Mouse (Mus musculus) bone marrow macrophage, adult 2 months (primary cell): Measurements from ENCODE around the gene Fgf14. TPM values are rescaled to one million over a fixed set of nuclear protein-coding genes. Genes with fewer than 3 reads are reported as not detected.

Experiments used
- H3K27ac ChIP-seq: 2 replicates; pipeline ENCODE4 v1.5.1; 2012; ENCODE audit warnings: low read depth, low read length; ENCODE audit not compliant: insufficient read depth
- H3K4me1 ChIP-seq: 2 replicates; pipeline ENCODE4 v1.6.1; 2012; ENCODE audit warnings: low read length; ENCODE audit not compliant: control insufficient read depth, insufficient read depth
- H3K4me3 ChIP-seq: 2 replicates; pipeline ENCODE4 v1.5.1; 2012; ENCODE audit warnings: mild to moderate bottlenecking, low read length, moderate library complexity; ENCODE audit not compliant: insufficient read depth
- CTCF ChIP-seq: IDR thresholded peaks from 2 replicates; pipeline ENCODE4 v1.5.1; 2012; ENCODE audit warnings: low read depth, mild to moderate bottlenecking, low read length, moderate library complexity
- POLR2A ChIP-seq: IDR thresholded peaks from 2 replicates; pipeline ENCODE4 v1.6.1; 2012; ENCODE audit warnings: mild to moderate bottlenecking, low read depth, low read length, borderline replicate concordance
- polyA plus RNA-seq: library from polyadenylated mRNA; stranded (reverse); fragments of >200 nt; gene quantifications from 2 replicates; pipeline ENCODE4 v1.2.4, GENCODE M21; 2012; ENCODE audit not compliant: missing spikeins, insufficient read depth, insufficient read length

The Fgf14 gene
- polyA plus RNA-seq, result not detected in 2 replicates

DNA sequence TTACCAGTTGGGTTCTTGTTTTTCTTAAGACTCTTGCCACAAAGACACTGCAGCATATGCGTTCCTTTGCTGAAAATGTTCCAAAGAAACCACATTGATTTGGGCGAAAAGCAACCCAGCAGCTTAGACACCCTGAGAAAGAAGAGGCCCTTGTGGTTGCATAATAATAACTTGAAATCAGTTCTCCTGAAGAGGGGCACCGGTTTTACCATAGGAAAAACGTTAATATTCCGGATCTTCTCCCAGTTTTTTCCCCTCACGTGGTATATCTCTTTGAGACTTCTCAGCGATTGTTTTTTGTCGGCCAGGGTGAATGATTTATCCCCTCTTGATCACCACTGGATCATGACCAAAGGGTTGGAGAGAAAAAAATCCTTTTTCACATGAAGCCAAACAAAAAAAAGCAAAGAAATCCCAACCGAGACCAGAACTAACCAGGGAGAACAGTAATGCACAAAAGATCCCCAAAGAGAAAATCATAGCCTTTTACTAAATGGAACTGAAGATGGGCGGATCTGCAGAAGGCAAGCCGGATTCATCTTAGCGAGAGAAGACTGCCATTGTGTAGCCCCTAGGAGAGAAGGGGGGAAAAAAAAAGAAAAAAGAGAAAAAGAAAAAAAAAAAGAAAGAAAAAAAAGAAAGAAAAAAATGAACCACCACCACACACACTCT is at the start of gene Fgf14:
Gene Fgf14, minus strand, starts transcription at position 622 of the 672 bp plus-strand sequence.
- Histone ChIP-seq H3K4me1 (no peaks in the 10 kb centered on the region), H3K4me3 (no peak within 1 kb of the TSS), H3K27ac (no peak within 1 kb of the TSS)
- TF ChIP-seq POLR2A (no peak), CTCF (no peak)

DNA sequence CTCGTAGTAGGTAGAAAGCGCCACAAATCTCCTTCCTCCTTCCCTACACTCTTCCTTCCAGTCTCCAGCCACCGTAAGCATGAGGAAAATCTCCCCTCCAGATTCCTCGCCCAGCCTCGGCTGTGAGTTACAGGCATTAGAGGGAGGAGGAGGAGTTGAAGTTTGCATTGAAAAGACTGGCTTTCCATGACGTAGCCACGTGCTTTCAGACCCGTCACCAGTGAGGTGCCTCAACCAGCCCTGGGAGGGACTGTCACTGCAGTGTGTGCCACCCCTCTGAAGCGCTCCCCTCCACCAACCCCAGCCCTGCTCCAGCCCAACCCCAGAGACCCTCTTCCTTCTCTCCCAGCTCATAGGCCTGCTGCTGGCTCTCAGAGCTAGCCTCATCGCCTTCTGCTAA is 452 bp upstream of the Fgf14 start:
- TF ChIP-seq POLR2A (no peak), CTCF (no peak)
- no peaks in the 10 kb centered on the region for H3K4me1 ChIP-seq
- H3K4me3 ChIP-seq, result no peak overlapping the region
- H3K27ac ChIP-seq, result no peak overlapping the region

DNA sequence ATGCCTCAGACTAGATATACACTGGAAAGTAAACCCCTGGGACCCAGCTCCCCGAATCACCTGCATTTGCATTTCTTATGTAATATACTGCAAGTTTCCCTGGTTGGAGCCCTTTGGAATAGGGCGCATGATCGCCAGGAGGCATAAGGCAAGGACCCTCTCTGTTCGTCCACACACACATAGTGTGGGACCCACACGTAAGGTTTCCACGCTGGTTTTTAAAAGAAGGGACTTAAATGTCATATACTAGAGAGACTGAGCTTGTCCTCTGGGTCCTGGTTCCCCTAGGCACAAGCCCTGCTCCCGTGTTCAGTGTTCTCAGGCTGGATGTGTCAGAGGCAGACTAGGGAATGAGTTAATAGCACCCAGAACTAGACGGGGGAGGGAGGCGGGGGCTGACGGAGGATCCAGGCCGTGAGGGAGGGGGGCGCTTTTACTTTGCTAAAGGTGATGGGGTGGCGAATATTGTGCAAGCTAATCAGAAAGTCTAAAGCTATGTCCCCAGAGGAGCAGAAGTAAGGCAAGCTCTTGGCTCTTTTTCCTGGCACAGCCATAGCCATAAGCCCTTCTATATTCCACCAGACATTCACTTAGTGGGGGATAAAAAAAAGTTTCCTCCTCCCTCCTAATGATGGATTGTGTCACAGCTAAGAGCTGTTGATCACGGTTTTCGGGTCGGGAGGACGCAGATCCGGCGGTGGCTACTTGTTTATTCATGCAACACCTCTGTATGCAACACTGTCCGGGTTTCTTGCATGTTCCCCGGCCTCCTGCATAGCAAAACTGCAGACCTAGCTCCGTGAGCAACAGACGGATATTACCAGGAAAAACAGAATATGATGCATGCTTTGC is 1.0 kb downstream of the Fgf14 start:
- no peak overlapping the region for H3K4me3 ChIP-seq
- H3K27ac ChIP-seq, result no peak overlapping the region
- TF ChIP-seq CTCF (no peak), POLR2A (no peak)
- no peaks in the 10 kb centered on the region for H3K4me1 ChIP-seq

DNA sequence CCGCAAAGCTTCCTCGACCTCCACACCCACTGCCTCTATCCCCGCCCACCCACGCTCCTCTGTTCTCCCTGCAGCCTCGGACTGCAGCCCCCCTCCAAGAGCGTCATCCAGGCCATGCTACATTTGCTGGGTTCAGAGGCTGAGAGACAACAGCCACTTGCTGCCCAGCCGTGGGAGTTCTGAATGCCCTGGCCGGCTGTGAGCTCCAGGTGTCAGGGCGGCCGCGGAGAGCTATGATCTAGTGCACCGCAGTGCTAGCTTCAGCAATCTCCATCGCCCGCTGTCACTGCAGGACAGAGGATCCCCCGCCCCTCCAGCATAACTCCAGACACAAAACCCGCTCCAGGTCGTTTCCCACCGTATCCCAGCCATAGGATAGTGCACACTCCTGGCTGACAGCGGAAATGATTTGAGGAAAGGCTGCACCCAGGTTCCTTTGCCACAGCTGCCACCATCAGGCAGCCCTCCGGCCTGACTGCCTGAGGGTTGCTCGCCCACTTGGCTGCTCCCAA is 1.7 kb downstream of the Fgf14 start:
- H3K4me1 ChIP-seq, result no peaks in the 10 kb centered on the region
- TF ChIP-seq CTCF (no peak), POLR2A (no peak)
- no peak overlapping the region for H3K4me3 ChIP-seq
- H3K27ac ChIP-seq, result no peak overlapping the region

DNA sequence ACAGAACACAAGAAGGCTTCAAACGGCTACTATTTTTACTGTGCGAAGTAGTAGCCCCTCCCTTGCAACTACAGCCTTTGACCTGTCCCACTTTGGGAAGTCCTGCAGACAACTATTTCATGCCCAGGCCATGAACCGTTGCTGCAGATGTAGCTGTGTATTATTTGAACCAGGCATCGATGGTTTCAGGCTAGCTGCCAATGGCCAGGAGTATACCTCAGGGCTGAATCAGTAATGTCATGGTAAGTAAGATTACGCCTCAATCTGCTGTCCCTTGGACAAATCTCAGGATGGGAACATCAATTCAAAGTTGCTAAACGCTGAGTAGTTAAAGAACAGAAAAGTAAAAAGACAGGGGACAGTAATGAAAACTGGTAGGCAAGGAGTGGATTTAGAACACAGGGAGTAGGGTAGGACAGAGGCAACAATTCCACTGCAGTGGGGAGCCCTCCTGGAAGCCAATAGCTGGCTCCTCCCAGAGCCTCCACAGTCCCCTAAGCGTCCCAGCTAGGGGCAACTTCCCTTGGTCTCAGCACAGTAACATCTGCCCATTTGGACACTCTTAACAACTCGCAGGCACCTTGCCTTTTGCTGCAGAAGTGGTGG is 2.3 kb downstream of the Fgf14 start:
- Histone ChIP-seq H3K4me1 (no peaks in the 10 kb centered on the region), H3K27ac (no peak overlapping the region), H3K4me3 (no peak overlapping the region)
- TF ChIP-seq POLR2A, result no peak
- TF ChIP-seq CTCF, result no peak

DNA sequence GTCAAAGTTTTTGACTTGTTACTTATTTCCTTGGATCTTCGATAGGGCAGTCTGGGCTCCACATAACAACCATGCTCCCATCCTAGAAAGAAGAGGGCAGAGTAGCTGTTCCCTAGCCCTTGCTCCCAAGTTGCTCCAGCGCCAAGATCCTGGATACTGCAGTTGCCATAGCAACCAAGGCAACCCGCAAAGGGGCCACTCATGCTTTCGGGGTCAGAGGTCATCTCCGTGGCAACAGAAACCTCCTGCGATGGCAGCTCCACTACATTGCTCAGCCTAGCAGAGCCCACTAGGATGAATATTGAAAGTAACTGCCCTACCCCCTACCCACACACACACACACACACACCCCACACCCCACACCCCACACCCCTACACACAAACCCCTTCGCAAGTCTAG is 7.2 kb downstream of the Fgf14 start:
- Histone ChIP-seq H3K27ac (no peak overlapping the region), H3K4me1 (no peaks in the 10 kb centered on the region), H3K4me3 (no peak overlapping the region)
- TF ChIP-seq CTCF (no peak), POLR2A (no peak)

DNA sequence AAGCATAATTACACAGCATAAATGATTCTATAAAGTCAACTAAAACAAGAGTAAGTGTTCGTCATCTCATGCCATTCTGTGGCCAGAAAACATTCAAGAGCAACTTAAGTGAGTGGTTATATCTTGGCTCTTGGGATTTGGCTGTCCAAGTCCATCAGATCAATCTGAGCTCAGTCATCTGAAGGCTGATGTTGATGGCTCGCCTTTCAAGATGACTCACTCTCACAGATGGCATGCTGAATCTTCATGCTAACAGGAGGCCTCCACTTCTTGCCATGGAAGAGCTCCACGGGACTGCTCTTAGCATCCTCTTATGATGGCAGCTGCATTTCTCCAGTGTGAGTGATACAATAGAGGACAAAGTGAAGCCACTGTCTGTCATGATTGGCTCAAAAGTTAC is 34.1 kb downstream of the Fgf14 start:
- H3K4me1 ChIP-seq, result no peaks in the 10 kb centered on the region
- no peak for TF ChIP-seq CTCF
- TF ChIP-seq POLR2A, result no peak
- H3K4me3 ChIP-seq, result no peak overlapping the region
- H3K27ac ChIP-seq, result no peak overlapping the region

DNA sequence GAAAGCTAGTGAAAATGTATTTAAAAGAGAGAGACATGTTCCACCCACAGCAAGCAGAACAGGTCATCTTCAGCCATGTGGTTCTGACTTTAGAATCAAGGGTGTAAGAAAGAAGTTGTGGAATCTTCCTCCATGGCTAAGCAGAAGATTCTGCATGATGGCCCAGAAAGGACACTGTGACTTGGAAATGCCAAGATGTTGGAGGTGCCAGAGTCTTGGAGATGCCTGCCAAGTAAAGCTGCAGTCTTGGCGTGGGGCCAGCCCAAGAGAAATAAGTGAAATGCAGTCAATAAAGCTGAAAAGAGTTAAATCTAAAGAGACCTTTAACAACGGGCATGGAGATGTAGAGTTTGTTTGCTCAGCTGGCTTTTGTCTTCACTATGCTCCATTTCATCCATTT is 42.0 kb downstream of the Fgf14 start:
- TF ChIP-seq CTCF (no peak), POLR2A (no peak)
- Histone ChIP-seq H3K4me3 (no peak overlapping the region), H3K4me1 (no peaks in the 10 kb centered on the region), H3K27ac (no peak overlapping the region)

DNA sequence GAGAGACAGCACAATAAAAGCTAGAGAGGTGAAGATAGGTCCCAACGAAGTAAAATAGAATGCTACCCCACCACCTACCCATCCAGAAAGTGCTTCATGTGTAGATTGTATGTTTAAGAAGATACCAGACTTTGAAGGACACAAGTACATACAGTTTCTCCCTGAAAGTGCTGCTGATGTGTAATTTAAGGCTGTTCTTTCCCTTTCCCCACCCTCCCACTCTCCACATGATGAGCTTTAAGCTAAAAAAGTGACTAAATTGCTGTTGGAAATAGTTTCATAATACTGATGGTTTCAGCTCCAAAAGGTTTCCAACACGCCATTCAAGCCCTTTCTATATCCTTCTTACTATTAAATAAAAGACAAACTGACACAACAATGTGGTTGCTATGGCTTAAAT is 63.5 kb downstream of the Fgf14 start:
- Histone ChIP-seq H3K4me3 (no peak overlapping the region), H3K27ac (no peak overlapping the region), H3K4me1 (no peaks in the 10 kb centered on the region)
- TF ChIP-seq CTCF, result no peak
- TF ChIP-seq POLR2A, result no peak

DNA sequence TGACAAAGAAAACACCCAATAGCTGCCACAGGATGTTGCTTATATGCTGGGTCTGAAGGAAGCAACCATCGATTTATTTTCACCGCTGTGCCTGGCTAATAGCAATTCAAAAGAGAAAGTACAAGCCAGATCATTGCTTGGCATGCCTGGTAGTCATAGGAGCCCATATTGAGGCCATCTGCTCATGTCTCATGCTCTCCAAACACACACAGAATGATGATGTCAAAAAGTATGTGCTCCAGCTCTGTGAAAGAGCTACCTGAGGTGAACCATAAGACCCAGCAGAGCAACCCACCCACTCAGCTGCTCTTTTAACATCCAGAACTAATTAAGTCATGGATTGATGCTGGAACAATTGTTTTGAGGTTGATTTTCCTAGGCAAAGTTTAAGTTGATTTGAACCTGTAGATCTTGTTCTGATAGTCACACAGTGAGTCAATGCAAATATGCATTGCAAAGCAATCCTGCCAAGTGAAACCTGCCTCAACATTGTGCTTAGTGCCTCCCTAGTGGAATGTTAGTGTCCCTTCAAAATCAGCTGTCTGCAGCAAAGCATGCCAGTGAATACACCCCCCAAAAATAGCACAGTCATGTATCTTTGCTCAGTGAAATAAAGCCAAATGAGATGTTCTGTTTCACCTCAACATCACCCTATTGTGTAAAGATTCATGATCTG is 70.8 kb downstream of the Fgf14 start:
- H3K4me1 ChIP-seq, result no peaks in the 10 kb centered on the region
- H3K4me3 ChIP-seq, result no peak overlapping the region
- TF ChIP-seq CTCF (no peak), POLR2A (no peak)
- no peak overlapping the region for H3K27ac ChIP-seq
